Mouse (Mus musculus): ENCODE measurements around the gene Arid1b. TPM values are rescaled to one million over a fixed set of nuclear protein-coding genes. Genes with fewer than 3 reads are reported as not detected.

Arid1b gene
- polyA plus RNA-seq, 1 experiment from 2014 or later = 7.2 TPM

DNA sequence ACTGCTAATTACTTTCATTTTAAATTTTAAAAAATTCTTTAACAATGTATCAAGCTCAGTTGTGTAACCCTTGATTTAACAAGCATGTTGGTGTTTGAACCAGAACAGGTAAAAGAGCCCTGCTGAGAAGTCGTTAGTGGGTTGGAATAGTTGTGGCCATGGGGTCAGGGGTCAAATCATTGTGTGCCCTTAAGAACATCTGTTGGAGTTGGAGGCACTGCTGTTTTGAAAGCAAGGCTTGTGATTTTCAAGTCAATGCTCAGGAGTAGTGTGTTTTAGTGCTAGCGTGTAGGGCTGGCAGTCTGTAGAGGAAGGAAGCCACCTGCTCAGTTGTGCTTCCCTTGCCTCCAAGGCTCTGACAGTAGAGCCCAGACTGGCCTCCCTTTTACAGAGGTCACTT is 228.7 kb downstream of the Arid1b start:
- no peak overlapping the region for H3K4me2 ChIP-seq (replicated peaks; ENCODE audit: low read depth, low read length)
- H3K9ac ChIP-seq (replicated peaks; ENCODE audit: low read depth) = no peak overlapping the region
- 49% methylated on average over 2 of the region's 2 CpGs for WGBS
- H3K27ac ChIP-seq (ENCODE audit: low read length) = no peak overlapping the region
- H3K4me3 ChIP-seq (ENCODE audit: low read depth, low read length) = no peak overlapping the region
- ATAC-seq (no peak), DNase-seq (ENCODE audit: low spot score) (no peak)
- H3K9me3 ChIP-seq (ENCODE audit: low read length) = no peaks in the 10 kb centered on the region
- TF ChIP-seq EP300 (IDR thresholded peaks at IDR 0.05) = no peak
- no peaks in the 10 kb centered on the region for H3K27me3 ChIP-seq (replicated peaks; ENCODE audit: insufficient read depth, low read length)
- no peaks in the 10 kb centered on the region for H3K36me3 ChIP-seq (ENCODE audit: insufficient read depth, low read length)
- H3K4me1 ChIP-seq (ENCODE audit: insufficient read depth, low read depth, low read length) = peaks cover 7% of the 10 kb centered on the region; the same call in 1 of the 2 replicates

- ATAC-seq (no peak), DNase-seq (ENCODE audit: low spot score) (no peak)
- 67% methylated on average over 4 of the region's 4 CpGs for WGBS
- Histone ChIP-seq H3K4me1 (ENCODE audit: insufficient read depth, low read depth, low read length) (peaks cover 15% of the 10 kb centered on the region; the same call in 1 of the 2 replicates), H3K4me3 (ENCODE audit: low read depth, low read length) (no peak overlapping the region), H3K27me3 (replicated peaks; ENCODE audit: insufficient read depth, low read length) (no peaks in the 10 kb centered on the region), H3K27ac (ENCODE audit: low read length) (no peak overlapping the region), H3K4me2 (replicated peaks; ENCODE audit: low read depth, low read length) (no peak overlapping the region), H3K36me3 (ENCODE audit: insufficient read depth, low read length) (no peaks in the 10 kb centered on the region), H3K9me3 (ENCODE audit: low read length) (no peaks in the 10 kb centered on the region), H3K9ac (replicated peaks; ENCODE audit: low read depth) (no peak overlapping the region)
- no peak for TF ChIP-seq EP300 (IDR thresholded peaks at IDR 0.05)
- TF ChIP-seq CTCF (IDR thresholded peaks at IDR 0.05) = no peak
Observed at GRCm38 (mm10) chr17:5224932-5225331, 230.8 kb downstream of the Arid1b start.

GRCm38 (mm10) chr17:5227136-5227535 is 233.0 kb downstream of the Arid1b start:
- WGBS = 25% methylated on average over 6 of the region's 6 CpGs
- H3K27me3 ChIP-seq (replicated peaks; ENCODE audit: insufficient read depth, low read length) = no peaks in the 10 kb centered on the region
- H3K4me3 ChIP-seq (ENCODE audit: low read depth, low read length) = no peak overlapping the region
- H3K4me2 ChIP-seq (replicated peaks; ENCODE audit: low read depth, low read length) = no peak overlapping the region
- peaks cover 15% of the 10 kb centered on the region; the same call in 1 of the 2 replicates for H3K4me1 ChIP-seq (ENCODE audit: insufficient read depth, low read depth, low read length)
- TF ChIP-seq CTCF (IDR thresholded peaks at IDR 0.05) = no peak
- DNase-seq (ENCODE audit: low spot score) (peak; percentile 27), ATAC-seq (peak; percentile 44; the same call in 1 of the 2 replicates)
- H3K36me3 ChIP-seq (ENCODE audit: insufficient read depth, low read length) = no peaks in the 10 kb centered on the region
- H3K27ac ChIP-seq (ENCODE audit: low read length) = no peak overlapping the region
- no peak overlapping the region for H3K9ac ChIP-seq (replicated peaks; ENCODE audit: low read depth)
- H3K9me3 ChIP-seq (ENCODE audit: low read length) = no peaks in the 10 kb centered on the region

DNA sequence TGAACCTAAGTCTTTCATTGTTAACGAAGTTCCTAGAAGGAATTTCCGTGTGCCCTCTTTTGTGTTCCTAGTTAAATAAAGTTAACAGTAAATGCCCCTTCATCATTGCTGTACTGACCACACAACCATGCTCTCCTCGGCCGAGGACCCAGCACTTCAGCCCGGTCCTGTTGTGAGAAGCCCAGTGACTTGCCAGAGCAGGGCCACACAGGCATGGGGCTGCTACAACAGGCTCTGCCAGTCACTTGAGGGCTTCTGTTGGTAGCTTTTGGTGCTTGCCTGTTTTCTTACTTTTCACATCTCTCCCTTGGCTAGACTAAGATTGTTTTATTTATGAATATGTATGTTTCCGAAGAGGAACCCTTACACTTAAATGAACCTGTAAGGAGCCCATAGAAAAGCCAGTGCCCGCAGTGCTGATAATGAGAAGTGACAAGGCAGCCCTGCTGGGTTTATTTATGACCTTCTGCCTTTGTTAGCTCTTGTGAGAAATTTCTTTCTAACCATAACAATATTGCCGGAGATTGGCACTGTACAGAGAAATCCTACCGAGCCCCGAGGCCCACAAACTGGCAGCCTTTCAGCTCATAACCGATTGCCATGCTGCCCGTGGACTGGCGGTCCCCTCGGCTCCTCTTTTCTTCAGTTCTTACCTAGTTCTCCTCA is 234.0 kb downstream of the Arid1b start:
- Histone ChIP-seq H3K4me2 (replicated peaks; ENCODE audit: low read depth, low read length) (no peak overlapping the region), H3K36me3 (ENCODE audit: insufficient read depth, low read length) (no peaks in the 10 kb centered on the region), H3K4me3 (ENCODE audit: low read depth, low read length) (no peak overlapping the region), H3K4me1 (ENCODE audit: insufficient read depth, low read depth, low read length) (peaks cover 15% of the 10 kb centered on the region; the same call in 1 of the 2 replicates), H3K27me3 (replicated peaks; ENCODE audit: insufficient read depth, low read length) (no peaks in the 10 kb centered on the region), H3K9me3 (ENCODE audit: low read length) (no peaks in the 10 kb centered on the region), H3K27ac (ENCODE audit: low read length) (no peak overlapping the region), H3K9ac (replicated peaks; ENCODE audit: low read depth) (no peak overlapping the region)
- 58% methylated on average over 14 of the region's 14 CpGs for WGBS
- DNase-seq (ENCODE audit: low spot score) (no peak), ATAC-seq (no peak)
- TF ChIP-seq CTCF (IDR thresholded peaks at IDR 0.05) = no peak
- no peak for TF ChIP-seq EP300 (IDR thresholded peaks at IDR 0.05)

DNA sequence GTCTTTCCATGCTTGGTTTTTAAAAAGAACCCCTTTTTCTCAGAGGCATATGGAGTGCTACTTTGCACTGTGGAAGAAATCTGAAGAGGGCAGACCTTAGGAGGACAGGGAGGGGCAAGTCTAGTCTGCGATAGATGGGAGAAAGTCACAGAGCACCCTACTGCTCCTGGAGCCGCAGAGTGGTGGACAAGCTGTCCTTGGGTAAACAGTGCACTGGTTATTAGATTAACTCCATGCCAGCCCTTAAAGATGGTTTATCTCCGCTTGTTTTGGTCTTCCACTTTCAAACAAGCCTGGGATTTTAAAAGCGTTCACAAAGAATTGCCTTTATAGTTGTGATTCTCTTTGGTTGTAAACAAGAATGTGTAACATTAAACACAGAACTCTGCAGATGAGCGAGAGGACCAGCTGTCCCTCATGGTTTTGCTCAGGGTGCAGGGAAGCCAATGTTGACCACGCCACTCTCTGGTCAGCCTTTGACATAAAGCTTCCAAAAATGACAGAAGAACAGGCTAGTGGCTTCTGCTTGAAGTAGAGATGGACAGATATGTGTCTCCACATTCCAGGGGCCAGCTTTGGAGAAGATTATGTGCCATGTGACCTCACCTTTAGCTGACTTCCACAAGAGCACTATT is 234.6 kb downstream of the Arid1b start:
- Histone ChIP-seq H3K36me3 (ENCODE audit: insufficient read depth, low read length) (no peaks in the 10 kb centered on the region), H3K4me3 (ENCODE audit: low read depth, low read length) (no peak overlapping the region), H3K9ac (replicated peaks; ENCODE audit: low read depth) (no peak overlapping the region), H3K4me1 (ENCODE audit: insufficient read depth, low read depth, low read length) (peaks cover 15% of the 10 kb centered on the region; the same call in 1 of the 2 replicates), H3K4me2 (replicated peaks; ENCODE audit: low read depth, low read length) (no peak overlapping the region), H3K27ac (ENCODE audit: low read length) (no peak overlapping the region), H3K27me3 (replicated peaks; ENCODE audit: insufficient read depth, low read length) (no peaks in the 10 kb centered on the region), H3K9me3 (ENCODE audit: low read length) (no peaks in the 10 kb centered on the region)
- TF ChIP-seq EP300 (IDR thresholded peaks at IDR 0.05) = no peak
- no peak for TF ChIP-seq CTCF (IDR thresholded peaks at IDR 0.05)
- DNase-seq (ENCODE audit: low spot score) (no peak), ATAC-seq (peak; percentile 46; the same call in 1 of the 2 replicates)
- WGBS = 57% methylated on average over 6 of the region's 6 CpGs

DNA sequence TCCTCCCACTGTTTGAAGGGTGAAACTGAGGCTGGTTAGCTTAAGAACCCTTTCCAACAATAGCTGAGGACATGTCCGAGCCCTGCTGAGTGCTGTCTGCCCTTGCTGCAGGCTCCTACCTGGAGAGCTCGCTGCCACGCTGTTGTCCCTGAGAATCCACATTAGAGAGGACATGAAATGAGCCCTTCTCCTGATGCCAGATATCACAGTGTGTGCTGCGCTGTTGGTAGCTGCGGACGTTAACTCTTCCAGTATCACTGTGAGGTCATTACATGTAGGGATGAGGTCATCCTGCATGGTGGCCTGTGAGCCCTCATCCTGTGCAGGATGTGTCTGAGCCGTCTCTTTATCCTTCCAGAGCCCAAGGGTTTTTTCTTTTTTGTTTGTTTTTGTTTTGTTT is 235.9 kb downstream of the Arid1b start:
- Histone ChIP-seq H3K9ac (replicated peaks; ENCODE audit: low read depth) (no peak overlapping the region), H3K27ac (ENCODE audit: low read length) (no peak overlapping the region), H3K27me3 (replicated peaks; ENCODE audit: insufficient read depth, low read length) (no peaks in the 10 kb centered on the region), H3K4me1 (ENCODE audit: insufficient read depth, low read depth, low read length) (peaks cover 15% of the 10 kb centered on the region; the same call in 1 of the 2 replicates), H3K4me3 (ENCODE audit: low read depth, low read length) (no peak overlapping the region), H3K4me2 (replicated peaks; ENCODE audit: low read depth, low read length) (no peak overlapping the region), H3K9me3 (ENCODE audit: low read length) (no peaks in the 10 kb centered on the region), H3K36me3 (ENCODE audit: insufficient read depth, low read length) (no peaks in the 10 kb centered on the region)
- TF ChIP-seq CTCF (IDR thresholded peaks at IDR 0.05) (no peak), EP300 (IDR thresholded peaks at IDR 0.05) (no peak)
- 82% methylated on average over 7 of the region's 7 CpGs for WGBS
- ATAC-seq (no peak), DNase-seq (ENCODE audit: low spot score) (no peak)

Data from lung, postnatal 0 days (tissue).